Mouse (Mus musculus) embryonic facial prominence, embryonic 14.5 days (tissue): ENCODE measurements at regions not wholly inside any gene's neighbourhood (a gene's known extent, or its start where the extent isn't known, plus 50 kb on each side); places are given as distances from the start of the nearest gene placed in this dataset.
"Not testable (repeated sequence)": the region's sequence is repeated elsewhere in the genome, so short reads cannot be mapped to it uniquely, and the experiment has no call there.

Source experiments
- ATAC-seq: fragments of 200-750 bp; cut with Nextera tagmentation; 2 replicates; pipeline ENCODE4 v1.8.0; 2017; ENCODE audit warnings: low read depth, moderate number of reproducible peaks, moderate TSS enrichment
- DNase-seq: peaks from one replicate; pipeline ENCODE4 v3.0.0-alpha.2; 2015; ENCODE audit warnings: low spot score
- H3K27ac ChIP-seq: fragments of 300-500 bp; sonication (generic); replicated peaks from 2 replicates; pipeline ENCODE4 v1.5.1; 2014; ENCODE audit warnings: low read depth, mild to moderate bottlenecking, low read length, moderate library complexity
- H3K27me3 ChIP-seq: fragments of 300-500 bp; sonication (generic); replicated peaks from 2 replicates; pipeline ENCODE4 v1.6.1; 2014; ENCODE audit warnings: low read length; ENCODE audit not compliant: control insufficient read depth, insufficient read depth
- H3K36me3 ChIP-seq: fragments of 300-500 bp; sonication (generic); 2 replicates; pipeline ENCODE4 v1.6.1; 2014; ENCODE audit warnings: low read length, mixed read lengths; ENCODE audit not compliant: control insufficient read depth, insufficient read depth
- H3K4me1 ChIP-seq: fragments of 300-500 bp; sonication (generic); 2 replicates; pipeline ENCODE4 v1.6.1; 2014; ENCODE audit warnings: antibody characterized with exemption, low read length; ENCODE audit not compliant: control insufficient read depth, insufficient read depth
- H3K4me2 ChIP-seq: fragments of 300-500 bp; sonication (generic); 2 replicates; pipeline ENCODE4 v1.6.1; 2014; ENCODE audit warnings: low read depth, mild to moderate bottlenecking, low read length, moderate library complexity, mixed read lengths
- H3K4me3 ChIP-seq: fragments of 300-500 bp; sonication (generic); 2 replicates; pipeline ENCODE4 v1.5.1; 2014; ENCODE audit warnings: low read depth, mild to moderate bottlenecking, low read length
- H3K9ac ChIP-seq: fragments of 300-500 bp; sonication (generic); 2 replicates; pipeline ENCODE4 v1.6.1; 2014; ENCODE audit warnings: low read depth, mild to moderate bottlenecking, low read length, moderate library complexity, mixed read lengths
- H3K9me3 ChIP-seq: fragments of 300-500 bp; sonication (generic); 2 replicates; pipeline ENCODE4 v1.6.1; 2016; ENCODE audit warnings: low read length; ENCODE audit not compliant: control insufficient read depth
- WGBS: fragments of 180-500 bp; shearing (Covaris S2); extraction: QIAGEN DNeasy Blood & Tissue Kit; methylation state at CpG from one replicate; pipeline ENCODE4 v1.1.7; 2014; 5-methylcytosine and 5-hydroxymethylcytosine counted together

- WGBS: 63% methylated on average over 8 of the region's 8 CpGs
- DNase-seq (peak; percentile 12), ATAC-seq (no peak; the same call in 1 of the 2 replicates)
- H3K4me3 ChIP-seq: no peak overlapping the region
- H3K9me3 ChIP-seq: no peaks in the 10 kb centered on the region
- H3K4me1 ChIP-seq: no peaks in the 10 kb centered on the region
- no peaks in the 10 kb centered on the region for H3K27me3 ChIP-seq
- no peak overlapping the region for H3K4me2 ChIP-seq
- no peaks in the 10 kb centered on the region for H3K36me3 ChIP-seq
- H3K9ac ChIP-seq: no peak overlapping the region
- H3K27ac ChIP-seq: no peak overlapping the region
Observed at GRCm38 (mm10) chr8:81286280-81287034, 55.9 kb upstream of the Inpp4b start.

- no peaks in the 10 kb centered on the region for H3K9me3 ChIP-seq
- no peak overlapping the region for H3K4me3 ChIP-seq
- DNase-seq (peak; percentile 39), ATAC-seq (peak; percentile 55; the same call in 1 of the 2 replicates)
- no peak overlapping the region for H3K27ac ChIP-seq
- WGBS: 52% methylated on average over 2 of the region's 2 CpGs
- H3K4me1 ChIP-seq: no peaks in the 10 kb centered on the region
- H3K27me3 ChIP-seq: no peaks in the 10 kb centered on the region
- no peaks in the 10 kb centered on the region for H3K36me3 ChIP-seq
- no peak overlapping the region for H3K9ac ChIP-seq
- no peak overlapping the region for H3K4me2 ChIP-seq
Observed at GRCm38 (mm10) chr8:81260089-81260488, 82.3 kb upstream of the Inpp4b start.

- Histone ChIP-seq H3K27ac (no peak overlapping the region), H3K4me1 (no peaks in the 10 kb centered on the region), H3K27me3 (no peaks in the 10 kb centered on the region), H3K4me3 (no peak overlapping the region), H3K36me3 (no peaks in the 10 kb centered on the region), H3K9me3 (no peaks in the 10 kb centered on the region), H3K4me2 (no peak overlapping the region), H3K9ac (no peak overlapping the region)
- DNase-seq (peak; percentile 27), ATAC-seq (no peak)
- WGBS: 83% methylated on average over 3 of the region's 3 CpGs
Observed at GRCm38 (mm10) chr8:81223872-81224271, 118.5 kb upstream of the Inpp4b start.

DNA sequence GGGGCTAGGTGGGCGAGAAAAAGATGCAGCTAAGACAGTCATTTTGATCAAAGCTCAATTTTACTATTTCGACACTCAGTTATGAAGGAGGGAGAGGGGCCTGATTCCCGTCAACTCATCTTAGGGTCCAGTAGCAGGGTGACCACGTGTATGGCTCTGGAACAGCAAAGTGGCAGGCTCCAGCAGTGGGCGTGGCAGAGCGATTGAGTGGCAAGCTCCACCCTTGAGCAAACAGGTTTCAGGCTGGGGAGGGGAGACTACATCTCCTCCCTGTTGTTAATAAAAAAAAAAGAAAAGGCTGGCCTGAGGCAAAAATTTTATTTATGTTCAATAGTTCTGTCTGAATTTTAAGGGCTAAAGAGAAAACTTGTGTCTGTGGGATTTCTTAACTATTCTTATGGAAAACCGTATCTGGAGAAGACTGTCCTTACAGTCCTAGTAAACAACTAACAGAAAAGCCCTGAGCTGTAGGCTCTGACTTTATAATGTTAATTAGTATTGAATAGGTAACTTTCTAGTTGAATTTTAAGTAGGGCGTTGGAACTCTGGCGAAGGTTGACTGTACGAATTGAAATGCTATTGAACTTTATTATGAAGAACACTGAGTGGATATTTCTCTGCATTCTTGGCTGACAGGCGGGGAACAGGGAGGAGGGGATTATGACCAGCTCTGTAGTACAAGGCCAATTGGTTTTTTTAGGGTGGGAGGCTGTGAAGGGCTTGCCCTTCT lies 155.1 kb upstream of the Inpp4b start:
- not testable (repeated sequence) for DNase-seq, H3K4me3 ChIP-seq, H3K9ac ChIP-seq, H3K27ac ChIP-seq, ATAC-seq, H3K27me3 ChIP-seq, H3K9me3 ChIP-seq, H3K36me3 ChIP-seq, H3K4me1 ChIP-seq, H3K4me2 ChIP-seq
- 74% methylated on average over 11 of the region's 11 CpGs for WGBS

DNA sequence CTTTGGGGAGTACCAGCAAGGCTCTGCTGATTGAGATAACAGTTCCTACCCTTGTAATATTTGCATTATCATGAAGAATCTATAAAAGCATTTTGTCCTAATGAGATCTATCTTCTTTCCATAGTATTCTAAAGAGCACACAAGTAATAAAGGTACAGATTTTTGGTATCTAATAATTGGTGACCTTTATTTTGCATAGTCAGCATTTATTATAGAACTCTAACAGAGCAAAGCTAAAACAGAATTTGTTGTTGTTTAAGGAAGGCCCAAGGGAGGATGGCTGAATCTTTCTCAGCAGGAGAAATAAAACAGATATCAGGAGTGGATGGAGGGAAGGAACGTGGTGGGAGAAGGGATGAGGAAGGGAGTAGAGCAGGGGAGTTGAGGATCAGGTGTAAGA lies 160.8 kb upstream of the Usp38 start:
- no peaks in the 10 kb centered on the region for H3K27me3 ChIP-seq
- no peaks in the 10 kb centered on the region for H3K9me3 ChIP-seq
- ATAC-seq (no peak), DNase-seq (no peak)
- no peak overlapping the region for H3K9ac ChIP-seq
- H3K4me3 ChIP-seq: no peak overlapping the region
- no peak overlapping the region for H3K4me2 ChIP-seq
- no peaks in the 10 kb centered on the region for H3K4me1 ChIP-seq
- WGBS: 76% methylated on average over 1 of the region's 1 CpGs
- H3K27ac ChIP-seq: no peak overlapping the region
- no peaks in the 10 kb centered on the region for H3K36me3 ChIP-seq

GRCm38 (mm10) chr8:81147239-81147638 lies 132.5 kb upstream of the Usp38 start:
- Histone ChIP-seq H3K4me1 (no peaks in the 10 kb centered on the region), H3K27me3 (no peaks in the 10 kb centered on the region), H3K9ac (no peak overlapping the region), H3K27ac (no peak overlapping the region), H3K9me3 (no peaks in the 10 kb centered on the region), H3K4me2 (no peak overlapping the region), H3K4me3 (no peak overlapping the region), H3K36me3 (no peaks in the 10 kb centered on the region)
- WGBS: 68% methylated on average over 3 of the region's 3 CpGs
- no peak for DNase-seq
- no peak for ATAC-seq

DNA sequence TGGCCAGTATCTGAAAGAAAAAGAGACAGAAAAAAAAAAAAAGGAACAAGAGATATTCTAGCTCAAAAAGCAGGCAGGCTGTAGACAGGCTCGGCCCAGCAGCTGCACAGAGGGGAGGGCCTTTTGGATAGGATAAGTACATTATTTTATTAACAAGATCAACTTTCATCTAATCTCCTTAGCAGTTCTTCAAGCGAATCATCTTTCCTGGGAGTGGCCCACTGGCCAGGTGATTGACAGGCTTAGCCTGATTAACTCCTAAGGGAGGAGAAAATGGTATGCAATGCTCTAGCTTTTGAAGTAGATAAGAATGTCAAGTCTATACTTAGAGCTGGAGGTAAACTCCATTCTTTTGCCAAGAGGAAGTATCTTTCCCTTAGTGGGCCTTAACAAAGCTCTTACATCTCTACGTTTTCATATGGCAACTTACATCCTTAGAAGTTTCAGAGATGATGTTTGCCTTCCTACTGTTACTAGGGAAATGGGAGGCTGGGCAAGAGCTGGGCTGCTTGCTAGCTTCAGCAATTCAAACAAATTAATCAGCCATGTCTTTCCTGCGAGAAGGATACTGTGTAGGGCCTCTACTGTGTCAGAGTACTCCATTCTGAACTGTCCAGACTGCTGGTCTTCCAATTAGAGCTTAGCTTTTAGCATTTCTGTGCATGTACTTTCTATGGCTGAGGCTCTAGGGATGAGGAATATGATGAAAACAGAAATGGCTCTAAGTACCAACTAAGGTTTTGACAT lies 92.2 kb upstream of the Usp38 start:
- H3K27me3 ChIP-seq: no peaks in the 10 kb centered on the region
- H3K9ac ChIP-seq: no peak overlapping the region
- H3K27ac ChIP-seq: no peak overlapping the region
- H3K4me1 ChIP-seq: no peaks in the 10 kb centered on the region
- no peaks in the 10 kb centered on the region for H3K9me3 ChIP-seq
- no peak overlapping the region for H3K4me2 ChIP-seq
- peak; percentile 58 for DNase-seq
- no peak overlapping the region for H3K4me3 ChIP-seq
- no peaks in the 10 kb centered on the region for H3K36me3 ChIP-seq
- WGBS: 56% methylated on average over 4 of the region's 4 CpGs
- ATAC-seq: peak; percentile 93

- no peak overlapping the region for H3K9ac ChIP-seq
- 74% methylated on average over 2 of the region's 2 CpGs for WGBS
- no peak overlapping the region for H3K4me3 ChIP-seq
- H3K9me3 ChIP-seq: no peaks in the 10 kb centered on the region
- no peaks in the 10 kb centered on the region for H3K36me3 ChIP-seq
- H3K27me3 ChIP-seq: no peaks in the 10 kb centered on the region
- no peaks in the 10 kb centered on the region for H3K4me1 ChIP-seq
- no peak for ATAC-seq
- H3K4me2 ChIP-seq: no peak overlapping the region
- DNase-seq: no peak
- no peak overlapping the region for H3K27ac ChIP-seq
Observed at GRCm38 (mm10) chr8:81098963-81099362, 84.2 kb upstream of the Usp38 start.
